Mouse (Mus musculus) forebrain, embryonic 14.5 days (tissue): Measurements from ENCODE around the gene Tspan3. TPM values are rescaled to one million over a fixed set of nuclear protein-coding genes. Genes with fewer than 3 reads are reported as not detected.
A peak's percentile ranks its signal among the peaks of the same experiment; 100 is the strongest.

Source experiments
- ATAC-seq: fragments of 200-750 bp; cut with Nextera tagmentation; 2 replicates; pipeline ENCODE4 v1.8.0; 2017; ENCODE audit warnings: mild to moderate bottlenecking, moderate library complexity
- DNase-seq: peaks from one replicate; pipeline ENCODE4 v3.0.0-alpha.2; 2015; ENCODE audit warnings: low spot score
- H3K27ac ChIP-seq: fragments of 300-500 bp; sonication (generic); 2 replicates; pipeline ENCODE4 v1.5.1; 2014; ENCODE audit warnings: low read depth, mild to moderate bottlenecking, control low read depth, low read length, moderate library complexity
- H3K27me3 ChIP-seq: fragments of 300-500 bp; sonication (generic); replicated peaks from 2 replicates; pipeline ENCODE4 v1.6.1; 2014; ENCODE audit warnings: low read length, control low read depth, mixed read lengths; ENCODE audit not compliant: control insufficient read depth, insufficient read depth
- H3K36me3 ChIP-seq: fragments of 300-500 bp; sonication (generic); 2 replicates; pipeline ENCODE4 v1.6.1; 2014; ENCODE audit warnings: low read length, control low read depth; ENCODE audit not compliant: control insufficient read depth, insufficient read depth
- H3K4me1 ChIP-seq: fragments of 300-500 bp; sonication (generic); 2 replicates; pipeline ENCODE4 v1.6.1; 2014; ENCODE audit warnings: antibody characterized with exemption, low read length, control low read depth; ENCODE audit not compliant: control insufficient read depth, insufficient read depth
- H3K4me2 ChIP-seq: fragments of 300-500 bp; sonication (generic); 2 replicates; pipeline ENCODE4 v1.6.1; 2014; ENCODE audit warnings: mild to moderate bottlenecking, control low read depth, low read length
- H3K4me3 ChIP-seq: fragments of 300-500 bp; sonication (generic); 2 replicates; pipeline ENCODE4 v1.5.1; 2014; ENCODE audit warnings: low read depth, low read length, control low read depth
- H3K9ac ChIP-seq: fragments of 300-500 bp; sonication (generic); 2 replicates; pipeline ENCODE4 v1.6.1; 2014; ENCODE audit warnings: mild to moderate bottlenecking, low read length, control low read depth, moderate library complexity
- H3K9me3 ChIP-seq: fragments of 300-500 bp; sonication (generic); replicated peaks from 2 replicates; pipeline ENCODE4 v1.6.1; 2016; ENCODE audit warnings: low read length, control low read depth, mixed read lengths; ENCODE audit not compliant: control insufficient read depth
- WGBS: fragments of 180-500 bp; shearing (Covaris S2); extraction: QIAGEN DNeasy Blood & Tissue Kit; methylation state at CpG from one replicate; pipeline ENCODE4 v1.1.7; 2014; 5-methylcytosine and 5-hydroxymethylcytosine counted together
- polyA plus RNA-seq: library from polyadenylated mRNA; unstranded; fragments of >200 nt; fragmentation: Nextera tagmentation; extraction: Ambion mirVana; gene quantifications from 2 replicates; pipeline ENCODE4 v1.2.1, GENCODE M21; 2014

The Tspan3 gene
- polyA plus RNA-seq, 1 experiment from 2014 or later, result 577 TPM

- 87% methylated on average over 4 of the region's 4 CpGs for WGBS
- no peaks in the 10 kb centered on the region for H3K27me3 ChIP-seq
- no peak for DNase-seq
- no peak overlapping the region for H3K4me2 ChIP-seq
- no peak overlapping the region for H3K9ac ChIP-seq
- H3K36me3 ChIP-seq, result no peaks in the 10 kb centered on the region
- no peak for ATAC-seq
- no peaks in the 10 kb centered on the region for H3K4me1 ChIP-seq
- no peak overlapping the region for H3K4me3 ChIP-seq
- H3K27ac ChIP-seq, result no peak overlapping the region
- H3K9me3 ChIP-seq, result no peaks in the 10 kb centered on the region
Observed at GRCm38 (mm10) chr9:56196921-56197320, 31.6 kb upstream of the Tspan3 start.

- DNase-seq (peak; percentile 41), ATAC-seq (no peak)
- Histone ChIP-seq H3K9ac (no peak overlapping the region), H3K4me2 (no peak overlapping the region), H3K27me3 (no peaks in the 10 kb centered on the region), H3K36me3 (no peaks in the 10 kb centered on the region), H3K27ac (no peak overlapping the region), H3K4me1 (no peaks in the 10 kb centered on the region; the same call in 1 of the 2 replicates), H3K9me3 (no peaks in the 10 kb centered on the region), H3K4me3 (no peak overlapping the region)
- 26% methylated on average over 3 of the region's 3 CpGs for WGBS
Observed at GRCm38 (mm10) chr9:56195193-56195592, 29.9 kb upstream of the Tspan3 start.

- Histone ChIP-seq H3K27ac (no peak overlapping the region), H3K9me3 (no peaks in the 10 kb centered on the region), H3K4me1 (no peaks in the 10 kb centered on the region; the same call in 1 of the 2 replicates), H3K4me3 (no peak overlapping the region), H3K9ac (no peak overlapping the region), H3K4me2 (no peak overlapping the region), H3K36me3 (no peaks in the 10 kb centered on the region), H3K27me3 (no peaks in the 10 kb centered on the region)
- WGBS, result 68% methylated on average over 11 of the region's 11 CpGs
- no peak for ATAC-seq
- DNase-seq, result no peak
Observed at GRCm38 (mm10) chr9:56191498-56192455, 26.5 kb upstream of the Tspan3 start.

- peak overlapping the region; percentile 63 for H3K27ac ChIP-seq
- WGBS, result 9% methylated on average over 8 of the region's 8 CpGs
- no peaks in the 10 kb centered on the region for H3K27me3 ChIP-seq
- no peak overlapping the region for H3K9ac ChIP-seq
- no peaks in the 10 kb centered on the region for H3K9me3 ChIP-seq
- no peaks in the 10 kb centered on the region for H3K36me3 ChIP-seq
- no peak overlapping the region for H3K4me3 ChIP-seq
- DNase-seq (peak; percentile 59), ATAC-seq (peak; percentile 80)
- H3K4me2 ChIP-seq, result peak overlapping the region; percentile 21; the same call in 1 of the 2 replicates
- peaks cover 6% of the 10 kb centered on the region for H3K4me1 ChIP-seq
Observed at GRCm38 (mm10) chr9:56180118-56180781, 15.0 kb upstream of the Tspan3 start.

GRCm38 (mm10) chr9:56179416-56180117, 14.3 kb upstream of the Tspan3 start:
- peak overlapping the region; percentile 21; the same call in 1 of the 2 replicates for H3K4me2 ChIP-seq

GRCm38 (mm10) chr9:56177354-56177753, 12.1 kb upstream of the Tspan3 start:
- Histone ChIP-seq H3K27me3 (no peaks in the 10 kb centered on the region), H3K36me3 (no peaks in the 10 kb centered on the region), H3K9ac (no peak overlapping the region), H3K27ac (no peak overlapping the region), H3K4me1 (peaks cover 6% of the 10 kb centered on the region), H3K4me2 (no peak overlapping the region), H3K4me3 (no peak overlapping the region), H3K9me3 (no peaks in the 10 kb centered on the region)
- DNase-seq (no peak), ATAC-seq (no peak)
- 88% methylated on average over 4 of the region's 4 CpGs for WGBS

More at GRCm38 (mm10) chr9:56179416-56180117, 14.3 kb upstream of the Tspan3 start:
- Histone ChIP-seq H3K9ac (no peak overlapping the region), H3K9me3 (no peaks in the 10 kb centered on the region), H3K27ac (no peak overlapping the region; the same call in 1 of the 2 replicates), H3K27me3 (no peaks in the 10 kb centered on the region), H3K4me1 (peaks cover 6% of the 10 kb centered on the region), H3K4me3 (no peak overlapping the region), H3K36me3 (no peaks in the 10 kb centered on the region)
- DNase-seq (peak; percentile 54), ATAC-seq (peak; percentile 55; the same call in 1 of the 2 replicates)
- 82% methylated on average over 6 of the region's 6 CpGs for WGBS

- H3K9ac ChIP-seq, result no peak overlapping the region
- H3K4me1 ChIP-seq, result peaks cover 4% of the 10 kb centered on the region
- H3K27me3 ChIP-seq, result no peaks in the 10 kb centered on the region
- no peaks in the 10 kb centered on the region for H3K9me3 ChIP-seq
- DNase-seq (no peak), ATAC-seq (no peak)
- H3K27ac ChIP-seq, result no peak overlapping the region
- H3K4me2 ChIP-seq, result no peak overlapping the region
- 91% methylated on average over 3 of the region's 3 CpGs for WGBS
- no peaks in the 10 kb centered on the region for H3K36me3 ChIP-seq
- no peak overlapping the region for H3K4me3 ChIP-seq
Observed at GRCm38 (mm10) chr9:56175316-56175715, 10.0 kb upstream of the Tspan3 start.

- H3K4me3 ChIP-seq, result no peak overlapping the region
- ATAC-seq (peak; percentile 34; the same call in 1 of the 2 replicates), DNase-seq (peak; percentile 56)
- H3K27me3 ChIP-seq, result no peaks in the 10 kb centered on the region
- no peak overlapping the region for H3K27ac ChIP-seq
- H3K9ac ChIP-seq, result no peak overlapping the region
- H3K9me3 ChIP-seq, result no peaks in the 10 kb centered on the region
- 4% methylated on average over 6 of the region's 6 CpGs for WGBS
- H3K4me2 ChIP-seq, result no peak overlapping the region
- H3K36me3 ChIP-seq, result no peaks in the 10 kb centered on the region
- H3K4me1 ChIP-seq, result peaks cover 8% of the 10 kb centered on the region; the same call in 1 of the 2 replicates
Observed at GRCm38 (mm10) chr9:56167690-56168089, 2.4 kb upstream of the Tspan3 start.
